Mouse (Mus musculus): ENCODE results near the gene Nfe2l2.

DNA sequence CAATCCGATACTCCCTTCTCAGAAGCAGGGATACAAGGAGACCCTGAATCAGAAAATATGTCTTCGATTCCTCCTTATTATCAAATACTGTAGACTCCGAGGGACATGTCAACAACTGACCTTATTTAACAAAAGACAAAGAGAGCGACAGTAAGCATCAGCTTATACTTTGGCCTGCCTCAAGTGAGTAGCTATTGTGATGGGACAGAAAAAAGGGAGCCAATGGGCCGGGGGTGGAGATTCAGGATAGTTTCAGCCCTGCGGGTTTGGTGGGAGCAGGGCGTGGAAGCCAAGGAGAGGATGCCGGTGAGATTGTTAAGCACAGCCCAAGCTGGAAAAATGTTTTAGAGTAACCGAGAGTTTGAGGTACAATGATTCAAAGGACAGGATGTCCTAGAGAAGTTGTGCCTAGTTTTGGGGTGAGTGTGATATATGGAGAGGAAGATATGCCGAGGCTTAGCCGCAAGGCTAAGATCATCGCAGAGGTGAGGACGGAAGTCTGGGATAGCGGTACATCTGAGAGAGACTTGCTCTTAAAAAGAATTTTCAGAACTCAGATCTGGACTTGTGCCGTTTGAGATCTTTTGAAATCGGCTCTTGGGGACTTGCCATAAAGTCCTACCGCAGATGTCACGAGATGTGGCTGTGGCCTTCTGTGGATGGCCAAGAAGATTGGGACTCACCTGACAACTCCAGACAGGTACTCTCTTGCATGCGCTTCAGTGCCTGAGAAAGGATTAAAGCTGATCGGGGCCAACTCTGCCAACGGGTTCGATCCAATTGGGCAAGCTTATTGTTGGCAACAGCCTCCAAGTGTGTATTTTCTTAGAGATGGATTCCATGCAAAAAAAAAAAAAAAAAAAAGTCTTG is 48.1 kb upstream of the Nfe2l2 start:
- TF ChIP-seq GATA1 (IDR thresholded peaks at IDR 0.05; ENCODE audit: borderline replicate concordance, low read length) (no peak), FLI1 (IDR thresholded peaks at IDR 0.05; ENCODE audit: low read length) (no peak)
